Mouse (Mus musculus) G1E (cell line): ENCODE measurements around the gene Adam11. TPM values are rescaled to one million over a fixed set of nuclear protein-coding genes. Genes with fewer than 3 reads are reported as not detected.

Experiments used
- ATAC-seq: 2 replicates; pipeline ENCODE4 v1.8.0; 2016; ENCODE audit warnings: mild to moderate bottlenecking; ENCODE audit not compliant: insufficient number of reproducible peaks, poor library complexity, low FRiP score, severe bottlenecking; ENCODE audit errors: extremely low read depth
- DNase-seq: peaks from one replicate; pipeline ENCODE4 v3.0.0; 2012; ENCODE audit warnings: low spot score
- H3K27me3 ChIP-seq: 2 replicates; pipeline ENCODE4 v1.6.1; 2012; ENCODE audit warnings: mild to moderate bottlenecking, low read length, inconsistent platforms; ENCODE audit not compliant: insufficient read depth
- H3K36me3 ChIP-seq: replicated peaks from 2 replicates; pipeline ENCODE3; 2012; ENCODE audit warnings: mild to moderate bottlenecking, inconsistent platforms
- H3K4me1 ChIP-seq: 2 replicates; pipeline ENCODE4 v1.6.1; 2012; ENCODE audit warnings: low read depth, low read length, inconsistent platforms, mixed read lengths; ENCODE audit not compliant: insufficient read depth
- H3K4me3 ChIP-seq: 2 replicates; pipeline ENCODE4 v1.5.1; 2012; ENCODE audit warnings: low read depth, mild to moderate bottlenecking, inconsistent platforms, low read length, moderate library complexity, mixed read lengths
- H3K9me3 ChIP-seq: replicated peaks from 2 replicates; pipeline ENCODE4 v1.6.1; 2012; ENCODE audit warnings: inconsistent platforms
- CTCF ChIP-seq: IDR thresholded peaks from 2 replicates; pipeline ENCODE4 v1.5.1; 2012; ENCODE audit warnings: low read depth, low read length, inconsistent platforms, mixed read lengths
- GATA1 ChIP-seq: IDR thresholded peaks from 2 replicates; pipeline ENCODE4 v1.6.1; 2012; ENCODE audit warnings: borderline replicate concordance, low read length, inconsistent platforms, mixed read lengths
- GATA2 ChIP-seq: IDR thresholded peaks from 2 replicates; pipeline ENCODE4 v1.6.1; 2012; ENCODE audit warnings: low read depth, low read length, inconsistent platforms, borderline replicate concordance
- POLR2AphosphoS5 ChIP-seq: IDR thresholded peaks from 2 replicates; pipeline ENCODE4 v1.6.1; 2012; ENCODE audit warnings: low read depth, low read length, inconsistent platforms; ENCODE audit not compliant: insufficient replicate concordance
- TAL1 ChIP-seq: conservative IDR thresholded peaks from 2 replicates; pipeline ENCODE4 v1.6.1; 2012; ENCODE audit warnings: low read depth, low read length, inconsistent platforms, mixed read lengths
- polyA plus RNA-seq: library from polyadenylated mRNA; stranded (reverse); fragments of >175 nt; gene quantifications from 2 replicates; pipeline ENCODE4 v1.2.3, GENCODE M21; 2012
- total RNA-seq, 2 experiments: library from RNA; stranded (forward) in 1 of 2; stranded (reverse) in 1 of 2; fragments of 200-1000 nt in 1 of 2; fragments of >200 nt in 1 of 2; fragmentation: Nextera tagmentation in 1 of 2; gene quantifications; 2 replicates each; pipeline ENCODE4 v1.2.3; 2014 to 2017

Gene Adam11
- total and polyA plus RNA-seq, 3 experiments: 0.22 TPM; not detected in 2

DNA sequence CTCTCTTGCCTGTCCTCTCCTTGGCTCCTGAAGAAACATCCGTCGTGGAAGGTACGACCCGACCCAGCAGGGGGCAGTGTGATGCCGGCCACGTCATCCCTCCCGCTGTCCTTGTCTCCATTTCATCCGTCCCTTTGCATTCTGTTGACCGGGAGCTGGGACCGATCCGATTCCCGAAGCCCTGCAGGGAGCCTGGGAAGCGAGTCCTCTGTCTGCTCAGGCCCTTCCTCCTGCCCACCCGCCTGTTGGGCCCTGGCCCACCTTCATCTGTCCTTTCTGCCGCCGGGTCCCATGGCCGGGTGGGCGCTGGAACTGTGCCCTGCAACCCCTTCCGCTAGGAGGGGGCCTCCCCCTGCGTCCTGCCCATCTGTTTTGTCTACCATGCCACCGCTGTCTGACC, 16.4 kb downstream of the Adam11 start:
- ATAC-seq: no peak
- H3K27me3 ChIP-seq: peaks cover 44% of the 10 kb centered on the region
- no peak for TF ChIP-seq POLR2AphosphoS5
- no peak for TF ChIP-seq GATA1
- TF ChIP-seq CTCF: no peak
- no peak for TF ChIP-seq TAL1
- TF ChIP-seq GATA2: no peak
- H3K9me3 ChIP-seq: no peaks in the 10 kb centered on the region
- H3K36me3 ChIP-seq: no peaks in the 10 kb centered on the region
- DNase-seq: no peak
- H3K4me3 ChIP-seq: no peak overlapping the region
- H3K4me1 ChIP-seq: peaks cover 9% of the 10 kb centered on the region

DNA sequence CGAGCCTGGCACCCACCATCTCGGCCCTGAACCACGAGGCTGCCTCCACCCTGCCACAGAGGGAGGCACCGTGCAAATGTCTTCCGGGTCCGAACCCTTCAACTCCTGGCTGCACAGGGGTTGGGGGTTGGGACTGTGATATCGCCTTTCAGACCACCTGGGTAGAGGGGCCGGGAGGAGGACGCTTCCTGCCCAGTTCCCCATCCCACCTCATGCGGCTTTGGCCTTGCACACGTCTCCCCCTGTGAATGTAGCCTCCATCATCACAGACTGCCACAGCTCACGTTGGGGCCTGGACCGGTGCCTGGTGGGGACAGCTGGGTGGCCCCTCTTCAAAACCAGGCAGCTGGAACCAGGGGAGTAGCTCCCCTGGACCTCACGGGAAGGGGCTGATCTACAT, 16.9 kb downstream of the Adam11 start:
- no peaks in the 10 kb centered on the region for H3K9me3 ChIP-seq
- no peak overlapping the region for H3K4me3 ChIP-seq
- ATAC-seq (no peak), DNase-seq (no peak)
- TF ChIP-seq POLR2AphosphoS5 (no peak), CTCF (no peak), GATA2 (no peak), TAL1 (no peak), GATA1 (no peak)
- H3K4me1 ChIP-seq: peaks cover 9% of the 10 kb centered on the region
- no peaks in the 10 kb centered on the region for H3K36me3 ChIP-seq
- peaks cover 48% of the 10 kb centered on the region for H3K27me3 ChIP-seq

DNA sequence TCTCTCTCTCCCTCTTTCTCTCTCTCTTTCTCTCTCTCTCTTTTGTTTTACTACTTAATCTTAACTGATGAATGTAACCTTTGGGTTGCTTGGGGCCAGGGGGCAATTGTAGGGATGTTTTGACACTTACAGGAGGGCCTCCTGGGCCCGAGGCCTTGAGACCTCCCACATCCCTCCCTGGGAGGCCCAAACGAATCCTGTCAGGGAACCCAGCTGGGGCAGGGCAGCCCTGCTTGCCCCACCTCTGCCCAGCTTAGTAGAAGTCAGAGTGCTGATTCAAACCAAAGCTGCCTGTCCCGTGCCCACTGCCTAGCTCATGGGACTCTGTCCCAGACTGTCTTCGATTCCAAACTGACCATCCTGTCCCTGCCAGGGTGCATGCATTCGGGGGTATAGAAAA, 17.4 kb downstream of the Adam11 start:
- H3K36me3 ChIP-seq: no peaks in the 10 kb centered on the region
- H3K9me3 ChIP-seq: no peaks in the 10 kb centered on the region
- DNase-seq (no peak), ATAC-seq (no peak)
- peaks cover 50% of the 10 kb centered on the region for H3K27me3 ChIP-seq
- TF ChIP-seq GATA1 (no peak), POLR2AphosphoS5 (no peak), TAL1 (no peak), CTCF (no peak)
- H3K4me3 ChIP-seq: no peak overlapping the region
- H3K4me1 ChIP-seq: peaks cover 9% of the 10 kb centered on the region

DNA sequence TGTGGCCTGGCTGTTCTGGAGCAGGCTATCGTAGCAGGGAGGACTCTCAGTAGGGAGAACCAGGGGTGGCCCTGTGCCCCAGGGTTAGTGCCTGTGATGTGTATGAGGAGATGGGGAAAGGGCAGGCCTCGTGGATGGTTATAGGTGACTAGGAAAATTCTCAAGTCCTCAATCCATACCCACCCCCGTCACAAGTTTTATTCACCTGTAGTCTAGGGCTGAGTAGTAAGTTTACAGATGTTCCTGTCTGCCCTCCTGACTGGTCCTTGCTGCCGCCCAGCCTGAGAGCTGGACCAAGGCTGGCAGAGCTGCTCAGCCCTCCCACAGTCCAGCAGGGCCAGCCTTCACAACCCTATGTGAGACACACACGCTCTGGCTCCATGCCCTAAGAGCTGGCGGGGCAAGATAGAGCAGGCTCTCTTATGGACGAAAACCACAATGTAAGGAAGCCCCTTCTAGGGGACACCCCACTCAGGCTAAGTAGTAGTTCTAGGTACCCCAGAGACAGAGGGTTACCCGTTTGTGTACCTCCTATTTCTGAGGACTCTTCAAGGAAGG, 17.9 kb downstream of the Adam11 start:
- TF ChIP-seq GATA2 (no peak), TAL1 (no peak), POLR2AphosphoS5 (no peak), GATA1 (no peak), CTCF (no peak)
- peaks cover 6% of the 10 kb centered on the region for H3K4me1 ChIP-seq
- peaks cover 47% of the 10 kb centered on the region for H3K27me3 ChIP-seq
- no peaks in the 10 kb centered on the region for H3K36me3 ChIP-seq
- H3K9me3 ChIP-seq: no peaks in the 10 kb centered on the region
- no peak for DNase-seq
- no peak overlapping the region for H3K4me3 ChIP-seq
- ATAC-seq: no peak

DNA sequence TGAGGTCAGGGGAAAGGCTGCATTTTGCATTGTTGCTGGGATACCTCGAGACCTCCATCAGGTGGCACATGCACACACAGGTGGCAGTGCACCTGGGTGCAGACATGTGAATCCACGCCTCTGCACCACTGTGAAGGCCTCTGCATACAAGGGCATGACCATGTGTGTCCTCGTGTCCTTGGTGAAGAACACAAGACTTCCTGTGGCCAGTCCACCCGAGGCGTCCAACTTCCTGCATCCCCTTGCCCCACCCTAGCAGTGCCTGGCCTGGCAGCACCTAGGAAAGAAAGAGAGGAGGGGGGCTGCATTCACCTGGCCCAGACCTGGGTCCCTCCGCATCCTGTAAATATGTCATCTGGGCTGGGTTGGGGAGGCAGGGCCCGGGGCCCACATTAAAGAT, 18.6 kb downstream of the Adam11 start:
- no peaks in the 10 kb centered on the region for H3K36me3 ChIP-seq
- H3K27me3 ChIP-seq: peaks cover 41% of the 10 kb centered on the region
- no peak for ATAC-seq
- no peak for DNase-seq
- H3K9me3 ChIP-seq: no peaks in the 10 kb centered on the region
- no peak overlapping the region for H3K4me3 ChIP-seq
- TF ChIP-seq GATA2 (no peak), GATA1 (no peak), TAL1 (no peak), CTCF (no peak), POLR2AphosphoS5 (no peak)
- H3K4me1 ChIP-seq: no peaks in the 10 kb centered on the region

DNA sequence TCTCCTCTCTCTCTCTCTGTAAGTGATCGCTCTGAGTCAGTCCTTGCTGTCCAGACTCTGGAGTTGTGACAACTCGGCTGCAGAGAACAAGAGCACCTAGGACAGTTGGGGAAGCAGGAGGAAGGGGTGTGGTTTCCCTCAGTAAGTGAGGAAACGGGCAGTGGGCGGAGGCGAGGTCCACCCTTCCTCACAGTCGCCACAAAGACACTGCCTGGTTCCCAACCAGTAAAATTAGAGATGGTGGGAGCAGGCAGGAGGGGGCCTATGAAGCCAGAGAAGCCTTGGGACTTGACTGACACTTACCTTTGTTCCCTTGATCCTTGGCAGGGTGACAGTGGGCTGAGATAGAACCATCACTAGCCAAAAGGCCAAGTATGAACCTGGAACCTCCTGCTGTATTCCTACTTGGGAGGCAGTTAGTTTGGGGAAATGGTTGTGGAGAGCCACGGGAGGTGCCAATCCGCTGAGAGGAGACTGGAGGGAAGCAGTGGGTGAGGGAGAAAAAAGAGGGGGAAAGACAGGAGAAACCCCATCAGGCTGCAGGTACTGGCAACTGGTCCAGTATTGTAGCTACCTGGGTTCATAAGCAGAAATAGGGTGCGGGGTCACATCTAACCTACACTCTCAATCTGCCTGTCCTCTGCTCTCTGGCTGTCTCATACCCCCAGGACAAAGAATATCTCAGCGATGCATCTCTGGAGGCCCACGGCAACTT, 19.2 kb downstream of the Adam11 start:
- ATAC-seq: no peak
- no peaks in the 10 kb centered on the region for H3K36me3 ChIP-seq
- no peaks in the 10 kb centered on the region for H3K4me1 ChIP-seq
- no peak for TF ChIP-seq TAL1
- TF ChIP-seq CTCF: no peak
- TF ChIP-seq GATA2: no peak
- TF ChIP-seq POLR2AphosphoS5: no peak
- no peak for TF ChIP-seq GATA1
- peaks cover 40% of the 10 kb centered on the region for H3K27me3 ChIP-seq
- no peak for DNase-seq
- H3K9me3 ChIP-seq: no peaks in the 10 kb centered on the region
- H3K4me3 ChIP-seq: no peak overlapping the region
